ENCODE assay signal across 17 mouse cellular contexts in the genomic region with DNA sequence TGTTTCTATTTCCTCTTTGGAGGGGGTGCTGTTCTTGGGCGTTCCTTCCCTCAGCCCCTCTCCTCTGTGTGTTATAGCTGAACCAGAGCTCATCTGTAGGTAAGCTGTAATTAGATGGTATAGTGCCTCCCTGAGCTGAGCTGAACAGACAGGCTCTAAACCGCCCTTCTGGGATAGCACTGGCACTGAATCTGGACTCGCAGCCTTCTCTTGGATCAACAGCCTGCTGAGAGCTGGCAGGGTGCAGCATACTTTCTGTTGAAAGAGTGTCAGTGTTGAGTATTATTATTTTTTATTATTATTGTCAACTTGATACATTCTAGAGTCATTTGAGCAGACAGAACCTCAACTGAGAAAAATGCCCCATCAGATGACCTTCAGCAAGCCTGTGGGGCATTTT.
DNase-seq lines count a peak whose midpoint lies in the region.
"Had no signal": no experiment of that assay in that cellular context is flagged by ENCODE, and none has a peak within 500 bp of the region (broad histone marks: within the 10 kb centered on the region; RNA-seq: fewer than 3 reads in every experiment).

No protein-coding gene starts in this region.

- peak; percentile 18 to 37 for DNase-seq in cerebellum, adult 18-20 months
- DNase-seq in cerebellum, adult 8-10 months, result no peak
- DNase-seq in cerebellum, postnatal 25 days, result peak; percentile 38 to 56
- no peak for DNase-seq in cerebellum, adult 11 months
- DNase-seq in layer of hippocampus, postnatal 14 days (ENCODE audit: low spot score in 2 of 2), result peak; percentile 24 to 68
- no peak for DNase-seq in layer of hippocampus, adult 9-11 months
- DNase-seq in heart, embryonic 10.5 days (ENCODE audit: low spot score), result no peak
- DNase-seq: adrenal gland, adult 8-10 months; adrenal gland, postnatal 25 days; cerebellum, adult 11-12 months; forebrain, postnatal 0 days; gastrocnemius, adult 2 months; gastrocnemius, postnatal 14 days had no signal

- no peak overlapping the region for H3K27ac ChIP-seq in heart, embryonic 10.5 days
- H3K27ac ChIP-seq: embryonic facial prominence, embryonic 12.5 days; embryonic facial prominence, embryonic 15.5 days; gastrocnemius, adult 2 months; hindbrain, embryonic 12.5 days; hindbrain, embryonic 15.5 days had no signal

- H3K36me3 ChIP-seq in heart, embryonic 10.5 days, result no peaks in the 10 kb centered on the region
- H3K36me3 ChIP-seq: embryonic facial prominence, embryonic 12.5 days; embryonic facial prominence, embryonic 15.5 days; hindbrain, embryonic 12.5 days; hindbrain, embryonic 15.5 days had no signal

- no peaks in the 10 kb centered on the region for H3K27me3 ChIP-seq in heart, embryonic 10.5 days (ENCODE audit: insufficient read depth, poor library complexity, severe bottlenecking)
- H3K27me3 ChIP-seq: embryonic facial prominence, embryonic 12.5 days; embryonic facial prominence, embryonic 15.5 days; hindbrain, embryonic 12.5 days; hindbrain, embryonic 15.5 days had no signal

- peaks cover 27% of the 10 kb centered on the region for H3K4me1 ChIP-seq in heart, embryonic 10.5 days

- WGBS in heart, embryonic 10.5 days, result 90% methylated on average over 3 of the region's 3 CpGs

- H3K4me3 ChIP-seq in heart, embryonic 10.5 days, result no peak overlapping the region
- H3K4me3 ChIP-seq: embryonic facial prominence, embryonic 12.5 days; embryonic facial prominence, embryonic 15.5 days; gastrocnemius, adult 2 months; hindbrain, embryonic 12.5 days; hindbrain, embryonic 15.5 days had no signal

- H3K9me3 ChIP-seq in heart, embryonic 10.5 days, result no peaks in the 10 kb centered on the region
- H3K9me3 ChIP-seq: embryonic facial prominence, embryonic 12.5 days; embryonic facial prominence, embryonic 15.5 days; hindbrain, embryonic 12.5 days; hindbrain, embryonic 15.5 days had no signal

Comparison
In these comparisons a context has a peak if more than half of its experiments do, and no peak if none do; other contexts are left out.
1. DNase-seq: peak in cerebellum, adult 18-20 months (2 of 2), cerebellum, postnatal 25 days (2 of 2) and layer of hippocampus, postnatal 14 days (2 of 2); none in cerebellum, adult 8-10 months (single experiment), cerebellum, adult 11 months (single experiment), layer of hippocampus, adult 9-11 months (single experiment) and heart, embryonic 10.5 days (single experiment).